Comparison of ENCODE assay signal across 21 mouse cellular contexts in genomic region chr4:72165765-72166164, GRCm38 (mm10).
"Had no signal": no experiment of that assay in that cellular context is flagged by ENCODE, and none has a peak within 500 bp of the region (broad histone marks: within the 10 kb centered on the region; RNA-seq: fewer than 3 reads in every experiment).

No protein-coding gene starts in this region.

- H3K4me1 ChIP-seq: lung, embryonic 15.5 days; stomach, embryonic 15.5 days had no signal

- H3K9me3 ChIP-seq: lung, embryonic 15.5 days; megakaryocyte, embryonic 14.5 days; midbrain, embryonic 13.5 days; stomach, embryonic 15.5 days had no signal

- H3K27ac ChIP-seq: kidney, postnatal 0 days; layer of hippocampus, adult 2 months; liver, embryonic 14.5 days; lung, embryonic 15.5 days; stomach, embryonic 15.5 days had no signal

- H3K4me2 ChIP-seq: liver, embryonic 11.5 days; lung, embryonic 15.5 days; midbrain, embryonic 13.5 days; stomach, embryonic 15.5 days had no signal

- H3K27me3 ChIP-seq: lung, embryonic 15.5 days; megakaryocyte, embryonic 14.5 days; stomach, embryonic 15.5 days had no signal

- H3K9ac ChIP-seq: liver, embryonic 14.5 days; lung, embryonic 15.5 days; midbrain, embryonic 13.5 days; stomach, embryonic 15.5 days had no signal

- H3K4me3 ChIP-seq: layer of hippocampus, adult 2 months; lung, embryonic 15.5 days; megakaryocyte, embryonic 14.5 days; midbrain, embryonic 13.5 days; stomach, embryonic 15.5 days had no signal

- DNase-seq: kidney, adult 2 months; kidney, postnatal 25 days; layer of hippocampus, adult 9-11 months; lung, adult 18-20 months; lung, postnatal 10 days; lung, postnatal 36 days; right cerebral cortex, adult 18-20 months; right cerebral cortex, postnatal 14 days; right cerebral cortex, postnatal 4 days; thymus, adult 2 months; thymus, postnatal 14 days; thymus, postnatal 4 days had no signal

- ATAC-seq: intestine, postnatal 0 days; midbrain, embryonic 13.5 days had no signal
